Mouse (Mus musculus): ENCODE data around the gene Zmynd12. TPM values are rescaled to one million over a fixed set of nuclear protein-coding genes. Genes with fewer than 3 reads are reported as not detected.

Gene Zmynd12
- total RNA-seq, 2 experiments from 2014 or later = 0.88 TPM; not detected in 1

DNA sequence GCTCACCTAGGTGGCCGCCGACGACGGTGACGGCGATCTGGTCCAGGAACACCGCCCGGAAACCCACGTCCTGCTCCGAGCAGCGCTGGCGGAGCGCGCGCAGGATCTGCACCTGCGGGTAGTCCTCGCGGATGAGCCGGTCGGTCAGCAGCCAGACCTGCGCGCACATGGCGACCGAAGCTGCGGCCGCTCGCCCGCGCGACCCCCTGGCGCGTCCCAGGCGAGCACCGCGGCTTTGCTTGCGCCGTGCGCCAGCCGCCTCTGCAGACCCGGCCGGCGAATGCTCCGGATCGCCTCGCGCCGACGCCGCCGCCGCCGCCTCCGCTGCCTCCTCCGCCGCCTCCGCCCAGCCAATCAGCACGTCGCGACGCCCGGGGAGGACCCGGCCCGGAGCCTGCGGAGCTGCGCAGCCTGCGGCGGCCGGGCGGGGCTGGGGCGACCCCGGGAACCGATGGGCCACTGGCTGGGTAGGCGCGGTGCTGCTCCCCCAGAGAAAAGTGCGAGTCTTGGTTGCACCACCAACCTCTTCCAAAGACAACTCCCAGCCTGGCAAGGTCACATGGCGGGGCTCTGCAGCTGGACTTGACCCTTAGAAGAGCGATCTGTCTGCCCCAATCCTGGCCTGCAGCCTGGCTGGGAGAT lies 69.8 kb downstream of the Zmynd12 start, which contains the start of gene Rimkla:
Rimkla (minus strand) TSS at position 338 of the 642 bp plus-strand sequence.
- intact Hi-C loops (cut with DNase I) = loop anchor here (5.0 kb wide), 1 partner anchor 40 kb away; no protein-coding TSS in a partner anchor
- DNase-seq (ENCODE audit: low spot score in 2 of 2) = peak; percentile 61 to 71

DNA sequence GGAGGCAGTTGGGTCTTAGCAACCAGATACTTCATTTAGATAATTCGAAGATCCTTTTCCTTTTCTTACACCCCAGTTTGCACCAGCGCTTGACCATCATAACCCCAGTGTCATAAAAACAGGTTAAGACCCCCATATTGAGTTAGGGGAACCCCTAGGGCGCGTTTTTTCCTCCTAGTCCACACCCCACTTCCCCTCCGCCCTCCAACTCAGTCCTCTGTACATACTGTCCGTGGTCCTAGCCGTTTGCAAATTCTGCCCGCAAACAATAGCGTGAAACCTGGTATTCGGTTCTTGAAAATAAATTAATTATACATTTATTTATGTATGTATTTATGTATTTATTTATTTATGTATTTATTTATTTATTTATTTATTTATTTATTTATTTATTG lies 70.3 kb downstream of the Zmynd12 start:
- no peak for DNase-seq (ENCODE audit: low spot score in 2 of 2)
- intact Hi-C loops (cut with DNase I) = loop anchor here (5.0 kb wide), 1 partner anchor 39 kb away; no protein-coding TSS in a partner anchor

DNA sequence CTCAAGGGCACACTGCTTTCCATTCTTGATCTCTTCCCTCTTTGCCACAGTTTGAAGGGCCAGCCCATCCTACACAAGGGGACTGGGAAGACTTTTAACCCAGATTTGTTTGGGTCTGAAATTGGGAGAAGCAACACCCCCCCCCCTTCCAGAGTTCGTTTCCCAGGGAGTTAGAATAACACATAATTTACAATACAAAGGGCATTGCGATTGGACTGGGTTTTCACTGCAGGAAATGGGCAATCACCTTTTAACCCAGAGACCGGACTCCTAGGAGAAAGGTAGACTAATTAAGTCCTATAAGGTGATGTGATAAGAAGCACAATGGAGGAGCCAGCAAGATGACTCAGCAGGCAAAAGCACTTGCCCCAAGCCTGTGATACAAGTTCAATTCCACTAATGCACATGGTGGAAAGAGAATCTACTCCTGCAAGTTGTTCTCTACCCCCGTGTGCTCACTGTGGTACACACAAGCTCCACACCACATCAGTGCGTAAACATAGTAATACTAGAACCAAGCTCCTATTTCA lies 75.8 kb downstream of the Zmynd12 start:
- intact Hi-C loops (cut with DNase I) = no loop called here
- DNase-seq (ENCODE audit: low spot score in 2 of 2) = no peak

DNA sequence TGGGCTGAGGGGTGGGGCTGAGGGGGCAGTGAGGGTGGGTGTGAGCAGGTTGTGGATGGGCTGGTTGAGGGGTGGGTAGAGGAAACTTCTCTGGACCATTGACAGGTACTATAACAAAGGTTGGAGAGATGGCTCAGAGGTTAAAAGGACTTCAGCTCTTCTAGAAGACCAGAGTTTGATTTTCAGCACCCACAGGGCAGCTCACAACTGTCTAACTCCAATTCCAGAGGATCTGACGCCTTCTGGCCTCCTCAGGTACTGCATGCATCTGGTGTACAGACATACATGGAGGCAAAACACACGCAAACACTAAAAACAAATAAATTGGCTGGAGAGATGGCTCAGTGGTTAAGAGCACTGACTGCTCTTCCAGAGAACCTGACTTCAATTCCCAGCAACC lies 89.0 kb downstream of the Zmynd12 start:
- intact Hi-C loops (cut with DNase I) = no loop called here
- DNase-seq (ENCODE audit: low spot score in 2 of 2) = no peak

DNA sequence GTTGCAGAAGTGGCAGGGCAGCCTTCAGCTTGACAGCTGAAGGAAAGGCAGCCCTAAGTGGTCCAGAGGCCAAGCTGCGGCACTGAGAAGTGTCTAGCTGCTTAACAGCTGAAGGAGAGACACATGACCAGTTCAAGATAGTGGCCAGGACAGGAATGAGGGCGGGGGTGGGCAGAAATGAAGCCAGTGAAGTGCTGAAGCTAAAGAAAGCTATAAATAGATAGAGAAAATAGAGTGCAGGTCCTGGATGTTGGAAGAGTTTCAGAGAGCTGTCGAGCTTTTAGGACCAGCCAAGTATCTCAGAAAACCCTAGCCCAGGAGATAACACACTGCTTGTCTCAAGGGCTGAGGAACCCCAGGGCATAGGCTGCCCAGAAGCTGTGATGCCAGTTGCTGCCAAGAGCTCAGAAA lies 90.1 kb downstream of the Zmynd12 start:
- DNase-seq (ENCODE audit: low spot score in 2 of 2) = no peak
- intact Hi-C loops (cut with DNase I) = no loop called here

Other genes with a start within 250 kb of the Zmynd12 start
- 1 to 10 TPM; 6.9 to 8.6 TPM for gene Zfp691, start 248.6 kb upstream of the Zmynd12 start, total RNA-seq (2021)
- gene Ermap, start 232.8 kb upstream of the Zmynd12 start, total RNA-seq (2021) = under 1 TPM; 0.44 to 0.75 TPM
- 10 to 100 TPM; 18.5 to 20.5 TPM for gene Svbp, start 227.5 kb upstream of the Zmynd12 start, total RNA-seq (2021)
- under 1 TPM; 0.57 to 0.91 TPM for gene Tmem269, start 204.6 kb upstream of the Zmynd12 start, total RNA-seq (2021)
- gene AU022252, start 190.1 kb upstream of the Zmynd12 start, total RNA-seq (2021) = 10 to 100 TPM; 28.0 to 34.5 TPM
- gene P3h1, start 189.9 kb upstream of the Zmynd12 start, total RNA-seq (2021) = 1 to 10 TPM; 4.9 to 7.7 TPM
- under 1 TPM; 0.27 to 0.32 TPM for gene Cldn19, start 167.4 kb upstream of the Zmynd12 start, total RNA-seq (2021)
- gene Ybx1, start 128.2 kb upstream of the Zmynd12 start, total RNA-seq (2021) = 100 to 1,000 TPM; 211 to 212 TPM
- gene Ppih, start 102.3 kb upstream of the Zmynd12 start, total RNA-seq (2021) = 10 to 100 TPM; 15.2 to 16.2 TPM
- 10 to 100 TPM; 19.5 to 23.3 TPM for gene Ccdc30, start 7.3 kb upstream of the Zmynd12 start, total RNA-seq (2021)
- 1 to 10 TPM; 4.7 to 7.2 TPM for gene Ppcs, start 394 bp upstream of the Zmynd12 start, total RNA-seq (2021)
- 1 to 10 TPM; 6.5 to 7.9 TPM for gene Rimkla, start 69.8 kb downstream of the Zmynd12 start, total RNA-seq (2021)
- 10 to 100 TPM; 65.4 to 71.2 TPM for gene Foxj3, start 114.2 kb downstream of the Zmynd12 start, total RNA-seq (2021)
- 10 to 100 TPM; 21.7 to 26.1 TPM for gene Frg2f1, start 116.7 kb downstream of the Zmynd12 start, total RNA-seq (2021)
- gene Guca2a, start 214.9 kb downstream of the Zmynd12 start, total RNA-seq (2021) = not detected
- gene Guca2b, start 236.1 kb downstream of the Zmynd12 start, total RNA-seq (2021) = not detected

Measured in left cerebral cortex, postnatal 36 days (tissue).